Mouse (Mus musculus) spleen, adult 12 weeks (tissue): Measurements from ENCODE around the gene Amfr.

Source experiments
- DNase-seq: peaks from one replicate; pipeline ENCODE4 v3.0.0; 2022; ENCODE audit warnings: low spot score

The Amfr gene

DNA sequence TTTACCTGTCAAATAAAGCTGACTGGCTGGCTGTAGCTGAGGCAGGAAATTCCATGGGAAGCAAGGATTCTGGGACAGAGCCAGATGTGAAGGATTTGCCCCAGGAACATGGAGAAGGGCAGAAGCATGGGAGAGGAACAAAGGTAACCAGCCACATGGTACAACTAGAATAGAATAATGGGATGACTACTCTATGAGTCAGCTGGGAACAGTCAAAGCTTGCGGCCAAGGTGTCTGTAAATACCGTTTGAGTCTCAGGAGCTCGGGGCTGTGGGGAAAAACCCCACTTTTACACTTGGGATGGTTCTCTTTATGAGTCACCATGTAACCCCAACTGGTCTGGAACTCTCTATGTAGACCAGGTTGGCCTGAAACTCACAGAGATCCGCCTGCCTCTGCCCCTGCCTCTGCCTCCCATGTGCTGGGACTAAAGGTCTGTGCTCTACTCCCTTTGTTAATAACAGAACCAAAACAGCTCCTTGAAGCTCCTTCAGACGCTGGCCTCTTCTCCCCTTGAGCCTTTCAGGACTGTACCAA, 30.9 kb downstream of the Amfr start:
- no peak for DNase-seq

DNA sequence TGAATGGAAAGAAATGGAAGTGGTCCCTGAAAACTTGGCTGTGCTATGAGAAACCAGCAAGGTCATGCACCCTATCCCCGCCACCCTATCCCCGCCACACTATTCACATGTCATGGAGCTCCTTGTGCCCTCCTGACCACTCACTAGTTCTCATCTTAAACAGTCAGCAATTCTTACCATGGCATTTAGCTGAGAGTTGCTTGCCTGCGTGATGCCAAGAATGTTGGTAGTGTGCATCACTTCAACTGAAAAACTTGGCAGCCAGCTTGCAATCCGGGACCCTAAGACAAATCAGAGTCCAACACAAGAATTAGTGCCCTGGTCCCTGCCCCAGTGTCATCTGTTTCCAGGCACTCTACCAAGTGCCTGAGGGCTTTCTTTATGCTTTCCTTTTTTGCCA, 32.5 kb downstream of the Amfr start:
- DNase-seq, result no peak

DNA sequence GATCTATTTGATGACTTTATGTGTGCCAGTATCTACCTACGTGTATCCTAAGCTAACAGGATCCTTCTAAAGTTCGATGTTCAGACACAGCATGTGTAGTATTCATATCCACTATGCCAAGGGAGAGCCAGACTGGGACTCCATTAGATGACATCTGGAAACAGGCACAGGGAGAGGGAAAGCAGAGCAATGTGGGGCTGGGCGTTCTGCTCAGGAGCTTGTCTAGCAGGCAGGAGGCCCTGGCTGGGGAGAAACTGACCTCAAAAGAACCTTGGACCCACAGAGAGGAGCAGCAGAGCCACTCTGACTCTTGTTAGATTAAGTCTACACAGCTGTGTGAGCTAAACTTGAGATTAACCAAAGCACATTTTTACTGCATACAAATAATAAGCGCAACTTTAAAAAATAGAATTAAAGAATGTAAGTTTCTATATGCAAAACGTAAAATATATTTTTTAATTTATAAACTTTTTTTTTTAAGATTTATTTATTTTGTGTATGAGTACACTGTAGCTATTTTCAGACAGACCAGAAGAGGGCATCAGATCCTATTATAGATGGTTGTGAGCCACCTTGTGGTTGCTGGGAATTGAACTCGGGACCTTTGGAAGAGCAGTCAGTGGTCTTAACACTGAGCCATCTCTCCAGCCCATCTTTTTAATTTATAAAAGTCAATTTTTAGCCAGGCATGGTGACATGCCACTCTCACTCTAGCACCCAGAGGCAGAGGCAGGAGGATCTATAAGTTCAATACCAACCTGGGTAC, 36.0 kb downstream of the Amfr start:
- no peak for DNase-seq

DNA sequence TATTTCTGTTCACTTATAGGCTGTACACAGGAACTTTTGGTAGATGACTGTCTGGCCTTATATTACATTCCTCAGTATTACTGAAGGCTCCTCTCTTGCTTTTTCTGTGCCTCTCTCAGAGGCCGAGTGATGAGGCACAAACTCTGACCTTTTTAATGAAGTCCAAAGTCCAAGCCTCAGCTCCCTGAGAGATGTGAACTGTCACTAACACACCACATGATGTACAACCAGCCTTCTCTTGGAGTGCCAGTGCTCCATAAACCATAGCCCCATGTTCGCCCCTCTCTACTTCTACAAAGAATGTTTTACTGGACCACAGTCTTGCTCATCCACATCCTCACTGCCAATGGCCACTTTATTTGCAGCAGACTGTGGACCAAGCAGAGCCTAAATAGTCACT, 37.3 kb downstream of the Amfr start:
- DNase-seq, result no peak

DNA sequence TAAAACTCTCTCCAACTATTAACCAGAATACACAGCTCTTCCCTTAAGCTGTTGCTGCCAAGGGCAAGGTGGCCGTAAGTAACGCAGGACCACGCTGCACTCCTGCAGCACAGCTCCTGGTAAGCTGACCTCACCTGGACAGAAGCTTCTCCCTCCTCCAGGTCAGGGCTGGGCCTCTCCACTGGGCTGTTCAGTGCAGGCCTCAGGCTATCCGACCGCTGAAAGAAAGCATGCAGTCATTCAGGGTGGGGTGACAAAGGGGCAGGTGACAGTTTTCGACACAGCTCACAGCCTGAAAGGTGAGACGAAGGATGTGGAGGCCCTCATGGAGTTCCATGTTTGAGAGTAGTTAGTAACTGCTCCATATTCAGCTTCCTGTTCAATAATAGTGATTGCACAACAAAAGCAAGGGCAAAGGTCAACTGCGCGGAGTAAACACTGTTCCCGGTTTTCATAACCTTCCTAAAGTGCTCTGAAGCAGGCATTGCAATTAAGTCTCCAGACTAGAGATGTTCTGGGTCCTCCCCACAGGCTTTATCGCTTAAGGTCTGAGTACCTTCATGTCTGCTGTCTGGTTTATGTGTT, 37.9 kb downstream of the Amfr start:
- DNase-seq, result no peak

DNA sequence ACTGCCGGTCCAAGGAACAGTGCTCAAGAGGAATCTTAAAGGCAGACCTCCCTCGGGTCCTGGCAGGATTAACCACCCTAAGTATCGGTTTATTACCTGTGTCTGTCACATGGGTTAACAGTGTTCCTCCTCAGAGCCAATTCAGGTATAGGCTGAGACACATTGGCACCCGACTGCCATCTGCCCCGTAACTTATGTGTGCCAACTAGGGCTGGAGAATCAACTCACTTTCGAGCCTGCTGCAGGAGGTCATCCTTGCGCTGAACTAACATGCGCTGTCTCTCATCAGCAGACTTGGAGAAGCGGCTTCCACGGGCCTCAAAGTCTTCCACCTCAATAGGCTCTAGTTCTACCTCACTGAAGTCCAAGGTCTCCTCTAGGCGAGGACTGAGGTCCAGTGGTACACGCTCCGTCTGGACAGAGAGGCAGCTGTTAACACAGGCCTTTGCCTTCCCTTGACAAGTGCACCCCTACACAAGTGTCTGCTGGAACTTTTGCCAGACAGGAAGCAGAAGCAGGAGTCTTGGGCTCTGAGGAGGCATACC, 38.7 kb downstream of the Amfr start:
- no peak for DNase-seq

DNA sequence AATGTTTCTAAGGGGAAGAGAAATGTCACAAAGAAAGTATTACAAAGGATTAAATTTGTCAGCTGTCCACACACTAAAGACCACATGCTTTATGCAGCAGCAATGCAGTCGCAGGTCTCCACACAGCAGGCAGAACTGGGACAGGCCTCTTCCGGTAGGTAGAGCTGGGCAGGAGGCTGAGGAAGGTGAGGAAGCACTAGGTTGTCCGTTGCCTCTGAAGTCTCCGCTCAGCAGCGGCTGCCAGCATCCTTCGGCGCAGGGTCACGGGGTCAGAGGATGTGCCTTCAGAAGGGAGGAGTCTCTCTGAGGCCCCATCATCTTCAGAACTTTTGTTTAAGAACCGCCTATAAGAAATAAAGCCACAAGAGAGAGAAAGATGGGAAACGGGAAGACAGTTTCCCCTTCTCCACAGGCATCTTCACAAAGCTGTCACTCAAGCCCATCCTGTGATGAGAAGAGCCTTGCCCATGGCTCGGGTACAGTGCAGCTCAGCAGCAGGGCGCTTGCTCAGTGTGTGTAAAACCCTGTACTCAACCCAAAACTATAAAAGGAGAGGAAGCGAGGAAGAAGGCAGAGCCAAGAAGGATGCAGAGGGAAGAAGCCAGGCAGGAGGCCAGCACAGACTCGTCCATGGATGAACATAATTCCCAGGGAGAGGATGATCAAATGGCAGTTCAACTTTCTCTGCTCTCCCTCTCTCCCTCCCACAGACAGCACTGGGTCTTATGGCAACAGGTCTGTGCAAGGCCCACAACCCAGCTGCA, 39.5 kb downstream of the Amfr start:
- no peak for DNase-seq

DNA sequence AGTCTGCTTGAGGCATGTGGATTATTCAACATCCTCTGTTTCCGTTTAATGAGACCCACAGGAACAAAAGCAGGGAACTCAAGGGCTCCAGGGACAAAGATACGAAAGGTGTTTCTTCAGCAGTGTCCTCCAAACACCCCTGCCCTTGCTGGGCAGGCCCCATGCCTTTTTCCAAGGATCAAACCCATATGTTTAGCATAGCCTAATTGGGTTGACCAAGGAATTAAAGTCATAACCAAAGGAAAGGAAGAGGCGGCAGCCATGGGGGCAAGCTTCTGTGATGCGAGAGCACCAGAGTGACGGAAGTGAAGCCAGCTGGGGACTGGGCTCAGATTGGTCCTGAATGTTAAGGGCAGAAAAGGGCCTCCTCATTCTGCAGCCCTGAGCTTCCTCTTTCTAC, 40.4 kb downstream of the Amfr start:
- DNase-seq, result no peak

DNA sequence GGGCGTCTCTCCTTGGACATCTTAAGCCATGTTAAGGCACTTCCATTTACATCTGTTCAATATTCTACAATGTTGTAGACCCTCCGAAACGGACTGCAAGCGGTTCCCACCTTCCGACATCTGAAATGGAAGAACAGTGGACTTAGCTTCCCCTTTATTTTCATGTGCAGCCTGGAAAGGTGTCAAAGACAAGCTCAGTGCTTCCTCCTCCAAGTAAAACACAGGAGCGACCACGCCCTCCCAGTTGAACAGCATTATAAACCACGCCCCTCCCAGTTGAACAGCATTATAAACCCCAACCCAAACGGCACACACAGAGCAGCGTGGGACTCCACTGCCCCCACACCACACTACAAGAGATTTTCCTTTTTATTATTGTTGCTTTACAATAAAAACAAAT, 41.2 kb downstream of the Amfr start:
- no peak for DNase-seq

DNA sequence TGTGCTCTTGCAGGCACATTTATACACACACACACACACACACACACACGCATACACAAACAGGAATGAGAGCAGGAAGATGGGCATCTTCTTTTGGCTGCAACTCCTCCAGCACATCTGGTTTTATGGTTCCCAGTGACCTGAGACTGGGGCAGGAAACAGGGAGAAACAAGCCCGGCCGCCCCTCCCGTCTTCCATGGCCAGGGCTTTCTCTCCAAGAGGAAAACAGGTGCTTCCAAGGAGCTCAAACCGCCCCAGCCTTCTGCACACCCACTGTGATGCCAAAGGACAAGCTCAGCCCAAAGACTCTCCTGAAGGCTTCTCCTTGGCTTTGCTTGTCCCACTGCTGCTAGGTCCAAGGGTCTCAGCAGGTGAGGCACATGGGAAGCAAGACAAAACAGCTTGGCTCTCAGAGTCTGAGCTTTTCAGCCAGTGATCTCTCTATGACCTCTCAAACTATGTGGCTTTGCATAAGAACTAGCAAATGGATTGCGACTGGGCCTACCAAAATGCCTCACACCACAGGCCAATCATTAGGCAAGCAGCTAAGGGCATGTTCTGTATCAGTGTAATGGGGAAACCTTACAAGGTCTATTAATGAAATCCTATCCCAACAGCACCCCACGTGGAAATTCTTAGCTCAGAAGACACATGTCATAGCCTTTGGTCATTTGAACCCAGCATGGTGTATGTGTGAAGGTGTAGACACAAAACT, 42.9 kb downstream of the Amfr start:
- DNase-seq, result no peak

DNA sequence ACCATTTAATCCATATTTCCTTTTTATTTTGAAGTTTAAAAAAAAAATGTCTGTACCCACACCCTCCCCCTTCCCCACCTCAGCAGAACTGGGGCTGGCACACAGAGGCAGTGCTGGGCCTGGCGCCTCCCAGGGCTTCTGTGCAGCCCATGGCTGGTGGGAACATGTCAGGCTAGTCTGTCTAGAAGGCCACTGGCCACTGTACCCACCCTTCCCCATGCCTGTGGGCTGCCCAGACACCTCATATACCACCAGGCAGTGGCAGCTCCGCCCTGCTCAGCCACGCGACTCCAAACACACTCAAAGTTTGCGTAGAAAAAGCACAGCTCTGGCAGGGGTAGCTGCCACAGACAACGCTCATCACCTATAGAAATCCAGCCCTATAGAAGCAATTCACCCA, 44.3 kb downstream of the Amfr start:
- no peak for DNase-seq

DNA sequence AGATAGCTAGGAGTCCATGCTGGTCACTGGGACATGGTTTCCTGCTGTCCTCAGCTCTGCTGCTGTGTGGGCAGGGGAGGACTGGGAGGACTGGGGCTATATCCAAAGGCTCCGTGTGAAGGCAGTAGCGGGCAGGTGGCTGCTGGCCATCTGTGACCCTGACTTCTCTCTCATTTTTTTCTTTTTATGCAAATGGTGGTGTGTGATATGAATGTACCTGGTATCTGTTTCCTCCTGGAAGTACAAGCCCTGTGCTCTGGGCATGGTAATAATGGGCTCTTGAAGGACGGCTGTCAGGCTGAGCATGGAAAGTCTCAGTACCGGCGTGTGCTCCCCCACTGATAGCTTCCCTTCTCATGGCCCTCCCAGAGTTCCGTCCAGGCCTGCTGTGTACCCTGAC, 51.7 kb downstream of the Amfr start:
- no peak for DNase-seq

DNA sequence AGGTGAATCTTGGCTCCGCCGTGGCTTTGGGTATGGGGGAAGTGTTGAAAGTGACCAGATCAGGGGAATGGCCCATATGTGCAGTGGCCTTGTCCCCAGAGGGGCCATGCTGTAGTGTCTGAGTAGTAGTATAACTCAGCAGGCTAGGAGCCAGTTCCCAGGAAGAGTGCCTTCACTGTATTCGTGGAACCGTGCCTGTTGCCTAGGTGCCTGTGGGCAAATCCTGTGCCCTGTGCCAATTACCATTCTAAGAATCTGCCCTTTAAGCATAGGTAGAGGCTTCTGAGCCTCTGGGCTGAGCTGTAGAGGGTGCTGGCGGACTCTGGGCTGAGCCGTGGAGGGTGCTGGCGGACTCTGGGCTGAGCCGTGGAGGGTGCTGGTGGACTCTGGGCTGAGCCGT, 54.2 kb downstream of the Amfr start:
- no peak for DNase-seq

DNA sequence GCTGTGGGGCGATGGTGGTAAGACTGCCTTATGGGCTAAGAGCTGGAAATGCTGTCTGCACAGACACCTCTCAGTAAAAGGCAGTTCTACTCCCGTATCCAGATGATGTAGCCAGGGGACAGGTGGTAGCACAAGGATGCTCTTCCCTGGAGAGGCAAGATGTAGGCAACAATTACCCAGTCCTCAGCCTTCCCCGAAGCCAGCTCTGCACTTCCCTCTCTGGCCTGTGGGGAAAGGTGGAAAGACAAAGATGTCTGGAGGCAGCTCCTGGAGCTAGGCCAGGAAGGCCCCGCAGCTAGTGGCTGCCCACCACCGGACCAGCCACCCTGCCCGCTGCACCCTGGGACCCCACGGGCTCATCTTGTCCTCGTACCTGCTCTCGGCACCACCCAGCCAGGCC, 60.1 kb downstream of the Amfr start:
- no peak for DNase-seq

DNA sequence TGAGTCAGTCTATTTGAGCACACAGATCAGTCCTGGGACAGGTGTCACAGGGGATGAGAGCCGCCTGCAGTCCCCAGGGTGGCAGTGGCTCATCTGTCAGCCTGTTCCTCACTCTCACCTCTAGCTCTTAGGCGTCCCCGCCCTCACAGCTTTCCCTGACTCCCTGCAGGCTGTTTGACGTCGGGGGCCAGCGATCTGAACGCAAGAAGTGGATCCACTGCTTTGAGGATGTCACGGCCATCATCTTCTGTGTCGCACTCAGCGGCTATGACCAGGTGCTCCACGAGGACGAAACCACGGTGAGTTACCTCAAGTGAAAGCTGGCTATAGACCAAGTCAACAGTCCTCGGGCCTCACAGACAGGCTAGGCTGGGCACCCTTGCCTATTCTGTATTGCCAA, 62.5 kb downstream of the Amfr start:
- DNase-seq, result no peak

DNA sequence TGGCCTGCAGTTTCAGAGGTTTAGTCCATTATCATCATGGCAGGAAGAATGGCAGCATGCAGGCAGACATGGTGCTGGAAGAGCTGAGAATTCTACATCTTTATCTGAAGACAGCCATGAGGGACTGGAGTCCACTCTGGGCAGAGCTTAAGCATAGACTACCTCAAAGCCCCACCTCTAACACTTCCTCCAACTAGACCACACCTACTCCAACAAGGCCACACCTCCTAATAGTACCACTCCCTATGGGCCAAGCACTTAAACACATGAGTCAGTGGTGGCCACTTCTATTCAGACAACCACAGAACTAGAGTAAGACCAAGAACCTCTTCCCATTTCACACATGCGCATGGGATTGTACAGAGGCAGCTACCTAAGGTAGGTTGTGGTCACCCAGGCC, 66.2 kb downstream of the Amfr start:
- DNase-seq, result no peak

DNA sequence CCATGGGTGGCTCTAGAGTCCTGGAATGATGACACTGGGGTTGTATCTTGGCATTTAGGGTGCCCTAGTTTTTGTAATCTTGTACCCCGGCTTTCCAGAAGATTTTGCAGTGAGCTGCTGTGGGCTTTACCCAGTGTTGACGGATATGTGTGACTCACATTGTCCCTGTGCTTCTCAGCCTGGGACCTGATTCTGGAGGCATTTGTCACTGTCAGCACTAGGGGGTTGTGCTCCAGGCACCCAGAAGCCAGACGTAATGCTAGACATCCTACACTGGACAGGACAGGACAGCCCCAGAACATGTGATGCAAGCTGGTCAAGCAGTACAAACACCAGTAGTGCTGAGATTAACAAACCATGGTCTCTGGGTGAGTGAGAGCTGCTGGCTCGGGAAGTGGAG, 66.9 kb downstream of the Amfr start:
- no peak for DNase-seq

DNA sequence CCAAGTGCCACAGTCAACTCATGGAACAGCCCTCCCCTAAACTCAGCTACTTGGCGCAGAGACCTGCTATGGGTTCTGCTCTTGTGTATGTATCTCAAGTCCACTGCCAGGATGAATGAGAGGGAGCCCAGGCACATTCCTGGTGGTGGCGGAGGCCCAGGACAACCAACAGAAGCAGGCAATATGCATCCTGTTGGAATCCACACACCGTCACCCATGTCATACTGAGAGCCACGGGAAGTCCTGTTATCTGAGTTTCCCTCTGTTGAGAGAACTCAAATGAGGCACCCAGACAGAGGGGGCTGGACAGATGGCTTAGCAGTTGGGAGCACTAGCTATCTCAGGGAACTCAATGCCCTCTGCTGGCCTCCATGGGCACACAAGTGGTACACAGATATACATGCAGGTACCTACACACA, 71.0 kb downstream of the Amfr start:
- DNase-seq, result no peak

DNA sequence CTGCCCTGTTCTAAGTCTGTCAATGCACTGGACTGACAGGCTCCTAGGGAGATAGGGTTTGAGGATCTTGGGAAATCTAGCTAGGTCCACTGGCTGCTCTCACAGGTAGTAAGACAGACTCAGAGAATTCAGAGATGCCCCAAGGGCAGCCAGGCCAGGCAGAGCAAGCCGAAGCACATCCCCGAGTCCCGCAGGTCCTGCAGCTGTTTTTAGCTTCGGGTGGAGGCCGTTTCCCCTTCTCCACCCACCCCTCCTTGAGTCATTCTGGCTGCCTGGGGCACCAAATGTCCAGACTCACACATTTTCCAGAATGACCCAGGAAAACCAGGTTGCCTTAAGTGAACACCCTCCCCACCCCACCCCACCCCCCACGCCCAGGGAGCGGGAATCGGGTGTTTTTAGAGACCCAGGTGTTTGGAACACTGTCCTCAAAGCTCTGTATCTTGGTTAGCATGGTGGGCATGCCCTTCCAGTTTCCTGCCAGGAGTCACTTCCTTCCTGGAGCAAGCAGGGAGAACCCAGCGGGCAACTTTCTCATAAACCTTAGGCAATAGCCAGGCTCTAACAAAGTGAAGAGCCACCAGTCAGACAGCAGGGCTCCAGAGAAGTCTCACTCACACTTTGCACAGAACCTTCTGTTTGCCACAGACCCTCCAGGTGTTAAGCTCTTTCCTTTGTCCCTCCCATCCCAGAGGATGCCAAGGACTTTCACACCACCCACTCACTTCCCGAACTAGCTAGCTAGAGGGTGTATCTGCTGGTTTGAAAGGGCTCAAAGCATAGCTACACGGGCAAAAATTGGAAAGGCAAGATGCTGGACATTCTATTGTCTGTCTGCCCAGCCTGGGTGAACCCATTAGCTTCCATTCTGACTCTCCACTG, 71.9 kb downstream of the Amfr start:
- no peak for DNase-seq

DNA sequence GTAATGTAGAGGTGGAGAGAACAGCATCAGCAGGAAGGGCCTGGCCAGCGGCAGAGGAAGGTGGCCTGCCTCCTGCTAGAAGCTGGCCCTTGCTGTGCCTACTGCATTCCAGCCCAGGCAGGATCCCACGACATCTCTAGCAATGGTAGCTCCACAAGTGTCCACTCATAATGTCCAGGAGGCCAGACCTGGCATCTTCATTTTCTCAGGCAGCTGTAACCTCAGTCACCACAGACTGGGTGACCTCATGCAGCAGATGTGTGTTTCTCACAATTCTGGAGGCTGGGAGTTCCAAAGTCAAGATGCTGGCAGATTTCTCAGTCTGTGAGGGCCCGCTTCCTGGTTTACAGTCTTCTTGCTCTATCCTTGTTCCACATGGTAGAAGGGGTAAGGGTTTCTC, 74.4 kb downstream of the Amfr start:
- no peak for DNase-seq

DNA sequence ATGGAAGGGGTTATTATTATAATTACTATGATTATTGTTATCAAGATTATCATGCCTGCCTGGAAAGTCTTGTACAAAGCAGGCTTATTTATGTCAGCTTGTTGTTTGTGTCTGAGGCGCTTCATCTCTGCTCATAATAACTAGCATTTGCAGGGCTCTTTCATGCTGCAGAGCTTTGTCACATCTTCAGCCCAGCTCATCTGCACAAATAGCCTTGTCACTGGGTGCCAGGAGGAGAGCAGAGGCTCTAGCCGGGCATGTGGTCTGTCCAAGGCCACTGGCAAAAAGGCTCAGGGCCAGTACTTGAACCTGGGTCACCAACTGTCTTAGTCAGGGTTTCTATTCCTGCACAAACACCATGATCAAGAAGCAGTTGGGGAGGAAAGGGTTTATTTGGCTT, 79.4 kb downstream of the Amfr start:
- DNase-seq, result no peak
